Mouse (Mus musculus): Measurements from ENCODE around the gene Nmur2. TPM values are rescaled to one million over a fixed set of nuclear protein-coding genes. Genes with fewer than 3 reads are reported as not detected.

Gene Nmur2
- not detected in 2 replicates for total RNA-seq (2021)
- long read RNA-seq = 0 reads

GRCm38 (mm10) chr11:56040917-56041316, at the start of gene Nmur2:
TSS of gene Nmur2 (minus strand) at chr11:56041010.
- DNase-seq = no peak

- DNase-seq = no peak
These were observed 48.4 kb upstream of the Nmur2 start for GRCm38 (mm10) chr11:56089127-56089689.

- DNase-seq = no peak
These were observed 31.3 kb upstream of the Nmur2 start for GRCm38 (mm10) chr11:56072131-56072530.

- DNase-seq = no peak
These were observed 28.8 kb upstream of the Nmur2 start for GRCm38 (mm10) chr11:56069658-56070057.

GRCm38 (mm10) chr11:56065147-56065546, 24.3 kb upstream of the Nmur2 start:
- no peak for DNase-seq

- no peak for DNase-seq
These were observed 23.8 kb upstream of the Nmur2 start for GRCm38 (mm10) chr11:56064575-56064974.

GRCm38 (mm10) chr11:56059236-56059635, 18.4 kb upstream of the Nmur2 start:
- no peak for DNase-seq

GRCm38 (mm10) chr11:56054439-56054838, 13.6 kb upstream of the Nmur2 start:
- DNase-seq = no peak

GRCm38 (mm10) chr11:56026854-56027253, 14.0 kb downstream of the Nmur2 start:
- no peak for DNase-seq

GRCm38 (mm10) chr11:56025746-56026570, 14.9 kb downstream of the Nmur2 start:
- DNase-seq = no peak

- no peak for DNase-seq
These were observed 27.2 kb downstream of the Nmur2 start for GRCm38 (mm10) chr11:56013510-56014057.

- DNase-seq = no peak
These were observed 28.4 kb downstream of the Nmur2 start for GRCm38 (mm10) chr11:56012396-56012795.

GRCm38 (mm10) chr11:56008277-56008676, 32.5 kb downstream of the Nmur2 start:
- DNase-seq = no peak

- DNase-seq = no peak
These were observed 48.0 kb downstream of the Nmur2 start for GRCm38 (mm10) chr11:55992799-55993198.

GRCm38 (mm10) chr11:55992148-55992547, 48.7 kb downstream of the Nmur2 start:
- DNase-seq = no peak

GRCm38 (mm10) chr11:55991505-55992066, 49.2 kb downstream of the Nmur2 start:
- peak; percentile 22 for DNase-seq

- no peak for DNase-seq
These were observed 56.2 kb downstream of the Nmur2 start for GRCm38 (mm10) chr11:55984643-55985042.

- DNase-seq = peak; percentile 4
These were observed 59.2 kb downstream of the Nmur2 start for GRCm38 (mm10) chr11:55981656-55982055.

- peak; percentile 6 for DNase-seq
These were observed 62.7 kb downstream of the Nmur2 start for GRCm38 (mm10) chr11:55978146-55978545.

Data from adrenal gland, postnatal 25 days (tissue).